Mouse (Mus musculus) limb, embryonic 12.5 days (tissue): ENCODE data around the gene Larp4b. TPM values are rescaled to one million over a fixed set of nuclear protein-coding genes. Genes with fewer than 3 reads are reported as not detected.
A peak's percentile ranks its signal among the peaks of the same experiment; 100 is the strongest.

Experiments
- ATAC-seq: fragments of 200-750 bp; cut with Nextera tagmentation; 2 replicates; pipeline ENCODE4 v1.8.0; 2017; ENCODE audit warnings: low read depth, moderate TSS enrichment; ENCODE audit not compliant: insufficient number of reproducible peaks, insufficient read depth, low FRiP score, low TSS enrichment
- H3K27ac ChIP-seq: fragments of 300-500 bp; sonication (generic); 2 replicates; pipeline ENCODE4 v1.5.1; 2016; ENCODE audit warnings: mild to moderate bottlenecking, moderate library complexity
- H3K27me3 ChIP-seq: fragments of 300-500 bp; sonication (generic); 2 replicates; pipeline ENCODE4 v1.6.1; 2016; ENCODE audit warnings: mild to moderate bottlenecking, moderate library complexity
- H3K36me3 ChIP-seq: fragments of 300-500 bp; sonication (generic); 2 replicates; pipeline ENCODE4 v1.6.1; 2016; ENCODE audit warnings: mild to moderate bottlenecking, moderate library complexity
- H3K4me1 ChIP-seq: fragments of 300-500 bp; sonication (generic); replicated peaks from 2 replicates; pipeline ENCODE4 v1.6.1; 2016
- H3K4me2 ChIP-seq: fragments of 300-500 bp; sonication (generic); 2 replicates; pipeline ENCODE4 v1.6.1; 2016; ENCODE audit warnings: mild to moderate bottlenecking, moderate library complexity
- H3K4me3 ChIP-seq: fragments of 300-500 bp; sonication (generic); replicated peaks from 2 replicates; pipeline ENCODE4 v1.5.1; 2016; ENCODE audit warnings: mild to moderate bottlenecking
- H3K9ac ChIP-seq: fragments of 300-500 bp; sonication (generic); replicated peaks from 2 replicates; pipeline ENCODE4 v1.6.1; 2016; ENCODE audit warnings: mild to moderate bottlenecking, moderate library complexity
- H3K9me3 ChIP-seq: fragments of 300-500 bp; sonication (generic); 2 replicates; pipeline ENCODE4 v1.6.1; 2016; ENCODE audit warnings: mild to moderate bottlenecking, moderate library complexity
- WGBS: fragments of 180-500 bp; shearing (Covaris S2); methylation state at CpG from one replicate; pipeline ENCODE4 v1.1.7; 2016; 5-methylcytosine and 5-hydroxymethylcytosine counted together
- polyA plus RNA-seq: library from polyadenylated mRNA; unstranded; fragments of >200 nt; fragmentation: Nextera tagmentation; extraction: Ambion mirVana; gene quantifications from 2 replicates; pipeline ENCODE4 v1.2.1, GENCODE M21; 2016

Gene Larp4b
- polyA plus RNA-seq, 1 experiment from 2014 or later = 32.2 TPM

DNA sequence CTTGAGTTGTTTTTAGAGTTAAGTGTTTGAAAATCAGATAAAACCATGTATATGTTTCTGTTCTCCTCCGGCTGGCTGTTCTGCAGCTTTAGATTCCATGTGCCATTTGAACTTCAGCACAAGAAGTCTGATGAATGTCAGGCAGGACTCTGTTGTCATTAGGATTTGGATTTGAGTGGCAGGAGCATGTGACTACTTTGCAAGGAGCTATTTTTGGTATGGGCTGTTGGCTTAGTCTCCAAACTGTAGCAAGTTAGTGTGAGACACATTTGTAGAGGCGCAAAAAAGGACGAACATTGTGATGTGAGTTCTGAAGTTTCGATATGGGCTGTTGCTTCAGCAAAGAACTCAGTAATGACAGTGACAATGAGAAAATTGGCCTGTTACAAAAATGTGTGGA, 34.0 kb downstream of the Larp4b start:
- no peak overlapping the region for H3K4me2 ChIP-seq
- peaks cover 75% of the 10 kb centered on the region for H3K36me3 ChIP-seq
- H3K4me3 ChIP-seq = no peak overlapping the region
- H3K9me3 ChIP-seq = no peaks in the 10 kb centered on the region
- no peaks in the 10 kb centered on the region for H3K4me1 ChIP-seq
- H3K27ac ChIP-seq = no peak overlapping the region
- H3K27me3 ChIP-seq = no peaks in the 10 kb centered on the region
- WGBS = 89% methylated on average over 4 of the region's 4 CpGs
- H3K9ac ChIP-seq = no peak overlapping the region
- no peak for ATAC-seq

DNA sequence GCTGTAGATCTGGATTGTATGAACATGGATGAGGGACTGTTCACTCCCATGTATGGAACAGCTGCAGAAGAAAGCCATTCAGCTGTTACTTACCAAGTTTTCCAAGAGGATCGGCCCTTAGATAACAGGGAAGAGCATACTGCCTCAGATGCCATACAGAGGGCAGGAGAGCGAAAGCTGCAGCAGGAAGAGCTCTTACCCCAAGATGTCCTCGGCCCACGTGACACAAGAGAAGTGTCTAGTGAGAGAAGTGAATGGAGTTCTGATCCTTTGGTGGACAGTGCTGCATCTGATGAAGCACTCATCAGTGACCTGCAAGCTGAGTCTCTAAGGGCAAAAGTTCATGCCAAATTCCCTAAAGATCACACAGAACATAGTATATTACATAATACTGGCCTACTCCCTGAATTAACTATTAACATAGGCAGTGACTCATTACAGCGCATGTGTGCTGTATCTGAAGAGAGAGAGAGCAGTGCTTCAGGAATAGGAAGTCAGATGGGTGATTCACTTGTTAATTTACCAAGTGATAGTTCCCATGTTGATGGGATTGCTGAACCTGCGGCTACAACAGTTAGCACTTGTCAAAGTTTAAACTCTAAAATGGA, 35.1 kb downstream of the Larp4b start:
- Histone ChIP-seq H3K36me3 (peaks cover 68% of the 10 kb centered on the region), H3K4me2 (no peak overlapping the region), H3K9ac (no peak overlapping the region), H3K4me3 (no peak overlapping the region), H3K9me3 (no peaks in the 10 kb centered on the region), H3K4me1 (no peaks in the 10 kb centered on the region), H3K27me3 (no peaks in the 10 kb centered on the region), H3K27ac (no peak overlapping the region)
- no peak for ATAC-seq
- WGBS = 91% methylated on average over 6 of the region's 6 CpGs

DNA sequence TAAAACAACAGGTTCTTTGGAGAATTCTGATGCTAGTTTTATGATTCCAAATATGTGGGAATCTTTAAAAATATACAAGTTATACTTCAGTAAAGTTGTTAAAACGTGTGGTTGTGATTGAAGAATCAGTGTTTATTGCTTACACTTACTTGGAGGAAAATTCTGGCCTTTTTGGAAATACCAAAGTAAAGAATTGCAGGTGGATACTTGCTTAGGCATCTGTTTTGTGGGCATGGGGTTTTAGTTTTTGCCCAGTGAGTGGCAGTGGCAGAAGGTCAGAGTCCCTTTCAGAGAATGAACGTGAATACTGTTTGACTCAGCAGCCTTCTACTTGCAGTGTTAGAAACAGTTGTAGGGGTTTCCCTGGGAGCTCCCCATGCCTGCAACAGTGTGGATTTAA, 40.7 kb downstream of the Larp4b start:
- no peak overlapping the region for H3K4me3 ChIP-seq
- WGBS = 84% methylated on average over 2 of the region's 2 CpGs
- ATAC-seq = no peak
- H3K9me3 ChIP-seq = no peaks in the 10 kb centered on the region
- H3K27me3 ChIP-seq = no peaks in the 10 kb centered on the region
- no peak overlapping the region for H3K27ac ChIP-seq
- no peak overlapping the region for H3K4me2 ChIP-seq
- no peaks in the 10 kb centered on the region for H3K4me1 ChIP-seq
- peaks cover 56% of the 10 kb centered on the region for H3K36me3 ChIP-seq
- no peak overlapping the region for H3K9ac ChIP-seq

DNA sequence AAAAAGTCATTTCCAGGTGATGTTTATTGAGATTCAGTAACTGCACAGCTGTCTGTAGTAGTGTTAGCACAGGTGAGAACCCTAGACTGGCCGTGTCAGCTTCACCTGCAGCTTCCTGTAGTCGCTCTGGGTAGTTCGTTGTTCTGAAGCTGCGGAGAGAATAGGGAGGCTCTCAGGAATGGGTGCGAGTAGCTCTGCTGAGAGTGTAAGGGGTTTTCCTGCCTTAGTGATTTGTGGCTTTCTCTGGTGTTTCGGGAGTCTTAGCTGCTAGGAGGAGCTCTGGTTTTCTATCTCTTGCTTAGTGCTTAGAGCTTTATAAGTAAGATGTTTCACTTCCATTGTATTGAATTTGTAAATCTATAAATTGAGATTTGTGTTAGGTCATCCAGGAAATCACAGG, 42.4 kb downstream of the Larp4b start:
- ATAC-seq = no peak
- Histone ChIP-seq H3K9ac (no peak overlapping the region), H3K36me3 (peaks cover 58% of the 10 kb centered on the region), H3K9me3 (no peaks in the 10 kb centered on the region), H3K27ac (no peak overlapping the region), H3K4me1 (no peaks in the 10 kb centered on the region), H3K27me3 (no peaks in the 10 kb centered on the region), H3K4me3 (no peak overlapping the region), H3K4me2 (no peak overlapping the region)
- WGBS = 86% methylated on average over 6 of the region's 6 CpGs

DNA sequence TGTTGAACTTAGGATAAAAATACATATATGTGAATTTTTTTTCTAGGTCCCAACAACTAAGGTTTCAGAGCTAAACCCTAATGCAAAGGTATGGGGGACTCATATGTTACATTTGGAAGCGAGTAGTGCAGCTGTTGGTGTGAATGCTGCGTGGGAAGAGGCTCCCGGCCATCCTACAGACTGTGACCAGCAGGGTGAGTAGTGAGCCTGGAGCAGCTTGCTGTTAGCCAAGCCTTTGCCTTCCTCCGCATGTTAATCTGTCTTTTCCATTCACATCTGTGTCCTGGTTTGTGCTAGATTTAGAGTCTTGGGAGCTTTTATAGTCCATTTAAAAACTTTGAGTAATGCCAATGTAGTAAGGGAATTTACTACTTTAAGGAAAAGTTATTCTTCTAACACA, 43.1 kb downstream of the Larp4b start:
- no peak overlapping the region for H3K9ac ChIP-seq
- no peak for ATAC-seq
- no peak overlapping the region for H3K4me2 ChIP-seq
- H3K4me3 ChIP-seq = no peak overlapping the region
- H3K4me1 ChIP-seq = no peaks in the 10 kb centered on the region
- H3K27me3 ChIP-seq = no peaks in the 10 kb centered on the region
- WGBS = 79% methylated on average over 4 of the region's 4 CpGs
- H3K27ac ChIP-seq = no peak overlapping the region
- no peaks in the 10 kb centered on the region for H3K9me3 ChIP-seq
- peaks cover 64% of the 10 kb centered on the region for H3K36me3 ChIP-seq

DNA sequence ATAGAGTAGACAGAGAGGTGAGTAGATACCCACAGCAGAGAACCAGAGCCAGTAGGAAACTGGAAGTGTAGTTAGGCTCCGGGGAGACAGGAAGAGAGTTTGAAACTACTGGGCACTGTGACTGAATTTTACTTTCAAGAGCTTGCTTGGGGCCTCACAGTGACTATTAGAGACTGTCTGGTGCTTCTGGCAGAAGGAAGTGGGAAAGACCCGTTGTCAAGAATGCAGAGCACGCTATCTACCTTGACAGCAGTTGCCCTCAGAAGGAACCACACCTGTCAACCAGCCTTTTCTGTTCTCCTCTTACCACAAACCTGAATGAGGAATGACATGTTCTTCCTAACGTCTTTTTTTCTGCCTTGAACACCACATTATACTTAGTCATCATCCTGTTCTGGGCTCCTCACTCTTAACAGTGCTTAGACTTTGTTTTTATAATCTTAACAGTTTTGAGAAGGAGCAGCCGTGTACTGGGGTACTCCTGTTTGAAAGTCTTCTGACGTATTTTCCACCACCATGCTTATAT, 45.8 kb downstream of the Larp4b start:
- no peaks in the 10 kb centered on the region for H3K4me1 ChIP-seq
- H3K4me2 ChIP-seq = no peak overlapping the region
- no peak overlapping the region for H3K27ac ChIP-seq
- H3K4me3 ChIP-seq = no peak overlapping the region
- no peak overlapping the region for H3K9ac ChIP-seq
- peaks cover 89% of the 10 kb centered on the region for H3K36me3 ChIP-seq
- no peaks in the 10 kb centered on the region for H3K27me3 ChIP-seq
- ATAC-seq = no peak
- H3K9me3 ChIP-seq = no peaks in the 10 kb centered on the region
- WGBS = 92% methylated on average over 6 of the region's 6 CpGs

DNA sequence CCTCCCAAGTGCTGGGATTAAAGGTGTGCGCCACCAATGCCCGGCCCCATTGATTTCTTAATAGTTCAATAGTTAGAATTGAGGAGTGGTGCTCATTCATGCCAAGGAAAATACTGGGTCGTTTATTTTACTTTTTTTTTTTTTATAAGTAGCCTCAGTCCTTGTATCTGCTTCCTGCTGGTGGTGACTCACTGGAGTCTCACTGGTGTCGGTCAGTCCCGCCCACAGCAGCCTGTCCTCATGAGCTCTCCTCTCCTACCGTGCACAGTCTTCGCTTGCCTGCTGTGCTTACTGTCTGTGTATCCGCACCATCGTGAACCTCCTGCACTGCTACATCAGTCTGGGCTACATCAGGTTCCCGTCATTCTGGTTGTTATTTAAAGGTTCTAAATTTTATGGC, 46.5 kb downstream of the Larp4b start:
- H3K4me3 ChIP-seq = no peak overlapping the region
- no peaks in the 10 kb centered on the region for H3K4me1 ChIP-seq
- no peak for ATAC-seq
- H3K36me3 ChIP-seq = peaks cover 93% of the 10 kb centered on the region
- H3K27me3 ChIP-seq = no peaks in the 10 kb centered on the region
- H3K9ac ChIP-seq = no peak overlapping the region
- whole genome bisulfite sequencing = 87% methylated on average over 10 of the region's 10 CpGs
- no peaks in the 10 kb centered on the region for H3K9me3 ChIP-seq
- H3K27ac ChIP-seq = no peak overlapping the region
- H3K4me2 ChIP-seq = no peak overlapping the region

DNA sequence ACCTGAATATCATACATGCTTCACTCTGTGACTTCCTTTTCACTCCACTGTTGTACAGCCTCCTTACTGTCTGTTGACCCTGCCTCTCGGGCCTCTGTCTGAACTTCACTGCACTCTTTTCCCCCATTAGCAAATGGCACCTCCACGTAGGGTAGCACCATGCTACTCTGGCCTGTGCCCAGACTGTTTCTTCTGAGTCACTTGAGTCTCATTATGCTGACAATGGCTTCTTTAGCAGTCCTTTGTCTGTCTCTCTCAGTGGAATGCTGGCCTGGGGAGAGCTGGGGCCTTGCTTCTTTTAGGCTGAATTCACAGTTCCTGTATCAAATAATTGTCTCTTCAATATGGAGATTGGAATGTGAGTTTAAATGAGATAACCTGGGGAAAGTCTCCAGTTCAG, 48.7 kb downstream of the Larp4b start:
- H3K9me3 ChIP-seq = no peaks in the 10 kb centered on the region
- ATAC-seq = no peak
- WGBS = 72% methylated on average over 2 of the region's 2 CpGs
- no peak overlapping the region for H3K4me2 ChIP-seq
- no peaks in the 10 kb centered on the region for H3K4me1 ChIP-seq
- H3K27me3 ChIP-seq = no peaks in the 10 kb centered on the region
- H3K4me3 ChIP-seq = no peak overlapping the region
- H3K27ac ChIP-seq = no peak overlapping the region
- peaks cover 85% of the 10 kb centered on the region for H3K36me3 ChIP-seq
- no peak overlapping the region for H3K9ac ChIP-seq

DNA sequence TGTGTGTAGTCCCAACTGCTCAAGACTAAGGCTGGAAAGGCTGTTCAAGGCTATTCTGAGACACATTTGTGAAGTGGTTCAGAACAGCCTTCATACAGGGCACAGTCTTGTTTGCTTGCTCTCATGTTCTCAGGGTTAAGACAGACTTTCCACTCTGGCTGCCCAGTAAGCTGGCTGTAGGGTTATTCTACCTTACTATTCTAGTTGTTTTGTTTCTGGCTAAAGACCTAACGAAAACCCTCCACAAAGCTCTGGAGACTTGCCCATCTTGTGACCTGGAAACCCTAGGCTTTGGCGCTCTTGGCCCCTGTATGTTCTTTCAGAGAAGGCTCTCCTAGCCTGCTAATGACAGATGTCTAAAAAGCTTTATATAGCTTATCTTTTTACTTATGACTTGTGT, 55.1 kb downstream of the Larp4b start:
- Histone ChIP-seq H3K4me1 (peaks cover 6% of the 10 kb centered on the region; the same call in 1 of the 2 replicates), H3K4me2 (no peak overlapping the region), H3K4me3 (no peak overlapping the region), H3K9me3 (no peaks in the 10 kb centered on the region), H3K9ac (no peak overlapping the region), H3K27me3 (no peaks in the 10 kb centered on the region), H3K36me3 (peaks cover 71% of the 10 kb centered on the region), H3K27ac (no peak overlapping the region)
- ATAC-seq = no peak
- 89% methylated on average over 2 of the region's 2 CpGs for WGBS

DNA sequence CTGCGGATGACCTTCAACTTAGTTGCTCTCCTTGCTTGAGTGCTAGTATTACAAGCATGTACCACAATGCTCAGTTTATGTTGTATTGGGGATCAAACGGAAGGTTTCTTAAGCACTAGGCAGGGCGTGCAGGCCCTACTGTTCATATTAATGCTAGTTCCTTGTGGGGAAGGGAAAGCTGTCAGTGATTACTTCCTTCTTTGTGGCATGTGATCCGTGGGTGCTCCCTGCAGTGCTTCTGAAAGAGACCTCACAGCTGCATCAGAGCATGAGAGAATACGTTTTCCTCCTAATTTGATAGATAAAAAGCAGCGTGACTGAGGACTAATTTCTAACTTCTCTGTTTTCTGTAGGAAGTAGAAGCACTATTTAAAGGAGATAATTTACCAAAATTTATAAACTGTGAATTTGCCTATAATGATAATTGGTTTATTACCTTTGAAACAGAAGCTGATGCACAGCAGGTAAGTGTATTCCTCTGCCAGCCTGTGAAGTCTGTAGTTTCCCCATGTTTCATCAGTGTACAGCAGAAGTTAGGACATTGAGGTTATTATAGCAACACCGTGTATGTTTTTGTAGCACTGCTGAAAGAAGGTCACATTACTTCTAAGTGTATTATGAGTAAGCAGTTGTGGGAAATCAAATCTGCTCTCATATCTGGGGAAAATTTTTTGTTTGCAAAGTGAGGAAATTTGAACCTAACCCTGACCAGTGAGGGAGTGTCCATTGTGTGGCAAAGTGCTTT, 56.0 kb downstream of the Larp4b start:
- Histone ChIP-seq H3K4me3 (no peak overlapping the region), H3K27me3 (no peaks in the 10 kb centered on the region), H3K9ac (no peak overlapping the region), H3K4me2 (no peak overlapping the region), H3K4me1 (peaks cover 6% of the 10 kb centered on the region; the same call in 1 of the 2 replicates), H3K36me3 (peaks cover 71% of the 10 kb centered on the region), H3K27ac (no peak overlapping the region), H3K9me3 (no peaks in the 10 kb centered on the region)
- no peak for ATAC-seq
- 77% methylated on average over 7 of the region's 7 CpGs for WGBS

DNA sequence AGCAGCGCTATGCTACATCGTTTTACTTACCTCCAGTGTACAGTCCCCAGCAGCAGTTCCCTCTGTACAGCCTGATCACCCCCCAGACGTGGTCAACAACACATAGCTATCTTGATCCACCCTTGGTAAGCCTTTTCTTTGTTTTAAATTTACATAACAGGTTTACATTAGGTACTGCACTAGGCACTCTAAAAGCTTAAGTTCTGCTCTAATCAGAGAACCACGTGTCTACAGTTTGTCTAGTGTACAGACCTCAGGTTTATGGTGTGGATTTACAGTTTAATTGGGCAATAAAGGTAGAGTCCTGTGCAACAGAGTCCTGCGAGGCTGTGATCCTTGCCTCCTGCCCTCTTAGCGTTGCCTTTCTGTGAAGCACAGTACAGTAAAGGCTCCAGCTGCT, 57.4 kb downstream of the Larp4b start:
- Histone ChIP-seq H3K4me1 (peaks cover 6% of the 10 kb centered on the region; the same call in 1 of the 2 replicates), H3K27me3 (no peaks in the 10 kb centered on the region), H3K4me2 (no peak overlapping the region), H3K4me3 (no peak overlapping the region), H3K9me3 (no peaks in the 10 kb centered on the region), H3K36me3 (peaks cover 75% of the 10 kb centered on the region), H3K9ac (no peak overlapping the region), H3K27ac (no peak overlapping the region)
- ATAC-seq = peak; percentile 82; the same call in 1 of the 2 replicates
- 60% methylated on average over 6 of the region's 6 CpGs for WGBS
